Mouse (Mus musculus): ENCODE measurements at regions not wholly inside any gene's neighbourhood (a gene's known extent, or its start where the extent isn't known, plus 50 kb on each side); places are given as distances from the start of the nearest gene placed in this dataset.

GRCm38 (mm10) chr3:133744552-133745118 lies 199.7 kb upstream of the Tet2 start:
- Histone ChIP-seq H3K9ac (ENCODE audit: low read depth, low read length) (no peak overlapping the region), H3K27me3 (ENCODE audit: insufficient read depth, low read length) (no peaks in the 10 kb centered on the region), H3K4me3 (replicated peaks; ENCODE audit: low read depth, low read length) (no peak overlapping the region), H3K4me2 (ENCODE audit: low read length) (no peak overlapping the region), H3K4me1 (replicated peaks; ENCODE audit: insufficient read depth, low read length) (no peaks in the 10 kb centered on the region), H3K36me3 (ENCODE audit: insufficient read depth, low read length) (no peaks in the 10 kb centered on the region), H3K27ac (no peak overlapping the region), H3K9me3 (replicated peaks; ENCODE audit: low read length) (no peaks in the 10 kb centered on the region)
- DNase-seq (ENCODE audit: low spot score) (no peak), ATAC-seq (replicated peaks; ENCODE audit: low FRiP score, low read depth) (no peak)
- TF ChIP-seq CTCF (IDR thresholded peaks at IDR 0.05; ENCODE audit: low read depth) = no peak
- WGBS = 75% methylated on average over 4 of the region's 4 CpGs

DNA sequence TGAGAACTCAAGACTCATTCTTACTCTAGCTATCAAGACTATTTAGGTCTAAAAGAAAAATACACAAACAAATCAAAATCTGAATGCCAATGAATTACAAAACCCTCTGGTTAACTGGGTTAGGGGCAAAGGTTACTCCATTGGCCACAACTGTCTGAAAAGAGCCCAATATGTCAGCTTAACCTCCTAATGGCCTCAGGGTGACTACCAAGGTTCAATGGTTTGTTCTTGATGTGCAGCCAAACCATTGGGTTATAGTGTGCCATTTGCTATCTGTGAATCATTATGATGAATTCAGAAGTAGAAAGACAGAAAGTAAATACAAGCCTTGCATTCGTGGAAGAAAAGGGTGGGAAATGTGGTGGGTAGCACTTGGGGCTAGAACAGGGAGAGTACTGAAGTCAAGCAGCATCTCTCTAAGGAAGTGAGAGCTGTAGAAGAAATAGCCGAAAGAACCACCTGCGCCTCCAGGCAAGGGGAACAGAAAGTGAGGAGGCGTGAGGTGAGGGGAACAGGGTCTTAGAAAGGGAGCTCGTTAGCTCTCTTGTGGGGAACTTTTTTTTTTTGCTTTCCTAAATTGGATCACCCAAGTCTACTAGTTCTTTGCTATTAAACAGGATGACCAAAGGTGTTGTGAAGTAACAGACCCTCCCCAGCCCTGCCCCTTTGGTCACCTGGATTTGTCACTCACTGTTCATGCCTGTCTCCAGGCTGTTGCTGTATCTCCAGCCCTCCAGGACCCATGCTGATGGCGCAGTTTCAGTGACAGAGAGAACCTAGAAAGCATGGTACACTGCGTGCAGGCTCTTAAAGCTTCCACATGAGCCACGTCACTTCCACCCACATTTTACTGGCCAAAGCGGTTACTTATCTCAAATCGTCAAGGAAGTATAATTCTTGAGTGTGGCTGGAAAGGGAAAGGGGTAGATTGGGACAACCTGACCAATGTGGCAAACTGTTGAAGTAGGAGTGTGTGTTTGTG lies 204.1 kb upstream of the Tet2 start:
- ATAC-seq (replicated peaks; ENCODE audit: low FRiP score, low read depth) (no peak), DNase-seq (ENCODE audit: low spot score) (no peak)
- H3K9ac ChIP-seq (ENCODE audit: low read depth, low read length) = no peak overlapping the region
- WGBS = 90% methylated on average over 10 of the region's 10 CpGs
- H3K4me2 ChIP-seq (ENCODE audit: low read length) = no peak overlapping the region
- no peaks in the 10 kb centered on the region for H3K27me3 ChIP-seq (ENCODE audit: insufficient read depth, low read length)
- no peaks in the 10 kb centered on the region for H3K36me3 ChIP-seq (ENCODE audit: insufficient read depth, low read length)
- no peak overlapping the region for H3K27ac ChIP-seq
- H3K9me3 ChIP-seq (replicated peaks; ENCODE audit: low read length) = no peaks in the 10 kb centered on the region
- H3K4me3 ChIP-seq (replicated peaks; ENCODE audit: low read depth, low read length) = no peak overlapping the region
- H3K4me1 ChIP-seq (replicated peaks; ENCODE audit: insufficient read depth, low read length) = 0 out of 2 replicates have a peak, but pooled peaks cover 6% of the 10 kb centered on the region
- no peak for TF ChIP-seq CTCF (IDR thresholded peaks at IDR 0.05; ENCODE audit: low read depth)

GRCm38 (mm10) chr3:133750061-133750460 lies 205.1 kb upstream of the Tet2 start:
- WGBS = 77% methylated on average over 8 of the region's 8 CpGs
- no peaks in the 10 kb centered on the region for H3K36me3 ChIP-seq (ENCODE audit: insufficient read depth, low read length)
- ATAC-seq (replicated peaks; ENCODE audit: low FRiP score, low read depth) (no peak), DNase-seq (ENCODE audit: low spot score) (no peak)
- H3K27me3 ChIP-seq (ENCODE audit: insufficient read depth, low read length) = no peaks in the 10 kb centered on the region
- H3K4me3 ChIP-seq (replicated peaks; ENCODE audit: low read depth, low read length) = no peak overlapping the region
- no peaks in the 10 kb centered on the region for H3K9me3 ChIP-seq (replicated peaks; ENCODE audit: low read length)
- no peak overlapping the region for H3K27ac ChIP-seq
- H3K4me1 ChIP-seq (replicated peaks; ENCODE audit: insufficient read depth, low read length) = peaks cover 16% of the 10 kb centered on the region; the same call in 1 of the 2 replicates
- no peak overlapping the region for H3K9ac ChIP-seq (ENCODE audit: low read depth, low read length)
- H3K4me2 ChIP-seq (ENCODE audit: low read length) = no peak overlapping the region
- TF ChIP-seq CTCF (IDR thresholded peaks at IDR 0.05; ENCODE audit: low read depth) = no peak

- H3K9me3 ChIP-seq (replicated peaks; ENCODE audit: low read length) = no peaks in the 10 kb centered on the region
- no peaks in the 10 kb centered on the region for H3K36me3 ChIP-seq (ENCODE audit: insufficient read depth, low read length)
- WGBS = 40% methylated on average over 3 of the region's 3 CpGs
- DNase-seq (ENCODE audit: low spot score) (peak; percentile 50), ATAC-seq (replicated peaks; ENCODE audit: low FRiP score, low read depth) (no peak)
- no peak for TF ChIP-seq CTCF (IDR thresholded peaks at IDR 0.05; ENCODE audit: low read depth)
- H3K27ac ChIP-seq = no peak overlapping the region
- peaks cover 16% of the 10 kb centered on the region; the same call in 1 of the 2 replicates for H3K4me1 ChIP-seq (replicated peaks; ENCODE audit: insufficient read depth, low read length)
- H3K4me2 ChIP-seq (ENCODE audit: low read length) = no peak overlapping the region
- H3K4me3 ChIP-seq (replicated peaks; ENCODE audit: low read depth, low read length) = no peak overlapping the region
- H3K27me3 ChIP-seq (ENCODE audit: insufficient read depth, low read length) = no peaks in the 10 kb centered on the region
- no peak overlapping the region for H3K9ac ChIP-seq (ENCODE audit: low read depth, low read length)
Measured at GRCm38 (mm10) chr3:133750606-133751005, 205.7 kb upstream of the Tet2 start.

GRCm38 (mm10) chr3:133751011-133751410 lies 206.1 kb upstream of the Tet2 start:
- 7% methylated on average over 3 of the region's 3 CpGs for WGBS
- peaks cover 16% of the 10 kb centered on the region; the same call in 1 of the 2 replicates for H3K4me1 ChIP-seq (replicated peaks; ENCODE audit: insufficient read depth, low read length)
- H3K9ac ChIP-seq (ENCODE audit: low read depth, low read length) = no peak overlapping the region
- peak overlapping the region; percentile 34; the same call in 1 of the 2 replicates for H3K27ac ChIP-seq
- 0 out of 2 replicates have a peak, but pooled peaks have one; percentile 40 for ATAC-seq (replicated peaks; ENCODE audit: low FRiP score, low read depth)
- no peak for TF ChIP-seq CTCF (IDR thresholded peaks at IDR 0.05; ENCODE audit: low read depth)
- peak; percentile 83 for DNase-seq (ENCODE audit: low spot score)
- peak overlapping the region; percentile 16; the same call in 1 of the 2 replicates for H3K4me2 ChIP-seq (ENCODE audit: low read length)
- no peaks in the 10 kb centered on the region for H3K9me3 ChIP-seq (replicated peaks; ENCODE audit: low read length)
- H3K27me3 ChIP-seq (ENCODE audit: insufficient read depth, low read length) = no peaks in the 10 kb centered on the region
- no peak overlapping the region for H3K4me3 ChIP-seq (replicated peaks; ENCODE audit: low read depth, low read length)
- H3K36me3 ChIP-seq (ENCODE audit: insufficient read depth, low read length) = no peaks in the 10 kb centered on the region

DNA sequence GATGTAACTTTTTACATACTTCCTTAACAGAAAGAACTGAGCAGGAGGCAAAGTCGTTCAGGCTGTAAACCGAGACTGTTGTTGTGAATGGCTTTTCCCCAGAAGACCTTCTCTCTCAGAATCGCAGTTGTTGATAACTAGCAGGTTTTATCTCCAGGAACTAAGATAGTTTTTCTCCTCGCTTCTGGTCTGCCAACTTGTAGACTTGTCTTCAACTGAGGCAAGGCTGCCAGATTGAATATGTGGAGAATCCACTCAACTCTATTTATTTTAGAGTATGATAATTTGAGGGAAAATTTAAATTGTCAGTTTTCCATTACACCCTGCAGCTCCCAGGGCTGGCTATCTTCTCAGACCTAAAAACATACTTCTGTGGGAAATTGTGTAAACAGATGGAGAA lies 206.6 kb upstream of the Tet2 start:
- 28% methylated on average over 4 of the region's 4 CpGs for WGBS
- peak overlapping the region; percentile 16; the same call in 1 of the 2 replicates for H3K4me2 ChIP-seq (ENCODE audit: low read length)
- no peaks in the 10 kb centered on the region for H3K27me3 ChIP-seq (ENCODE audit: insufficient read depth, low read length)
- no peak for DNase-seq (ENCODE audit: low spot score)
- peaks cover 16% of the 10 kb centered on the region; the same call in 1 of the 2 replicates for H3K4me1 ChIP-seq (replicated peaks; ENCODE audit: insufficient read depth, low read length)
- no peak overlapping the region for H3K9ac ChIP-seq (ENCODE audit: low read depth, low read length)
- no peak for TF ChIP-seq CTCF (IDR thresholded peaks at IDR 0.05; ENCODE audit: low read depth)
- H3K27ac ChIP-seq = peak overlapping the region; percentile 34; the same call in 1 of the 2 replicates
- no peaks in the 10 kb centered on the region for H3K36me3 ChIP-seq (ENCODE audit: insufficient read depth, low read length)
- no peaks in the 10 kb centered on the region for H3K9me3 ChIP-seq (replicated peaks; ENCODE audit: low read length)
- ATAC-seq (replicated peaks; ENCODE audit: low FRiP score, low read depth) = no peak
- H3K4me3 ChIP-seq (replicated peaks; ENCODE audit: low read depth, low read length) = no peak overlapping the region
